In the genomic region with DNA sequence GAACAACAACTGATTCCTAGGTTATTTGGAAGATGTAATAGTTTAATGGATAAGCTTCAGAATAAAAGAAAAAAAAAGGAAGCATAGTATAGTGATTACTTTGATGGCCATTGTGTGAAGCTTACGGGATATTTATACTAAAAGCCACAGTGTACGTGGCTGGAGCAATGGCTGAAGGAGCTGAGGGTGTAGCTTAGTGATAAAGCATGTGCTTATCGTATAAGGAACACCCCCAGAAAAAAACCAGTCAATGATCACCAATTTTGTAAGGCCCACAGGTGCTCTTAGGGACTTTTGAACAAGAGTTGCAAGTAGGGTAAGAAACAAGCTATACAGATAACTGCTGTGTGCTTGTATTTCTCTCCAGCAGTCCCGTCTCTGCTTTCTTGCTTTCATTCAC, we compare ENCODE assay signal across 24 mouse cellular contexts. TPM values are rescaled to one million over a fixed set of nuclear protein-coding genes. Genes with fewer than 3 reads are reported as not detected.
A peak's percentile ranks its signal among the peaks of the same experiment; 100 is the strongest.
DNase-seq lines count a peak whose midpoint lies in the region; ATAC-seq and TF ChIP-seq lines count a peak whose summit lies in the region.
"Had no signal": no experiment of that assay in that cellular context is flagged by ENCODE, and none has a peak within 500 bp of the region (broad histone marks: within the 10 kb centered on the region; RNA-seq: fewer than 3 reads in every experiment).

No protein-coding gene starts in this region.

- 0 out of 2 replicates have a peak, but pooled peaks cover 6% of the 10 kb centered on the region for H3K4me1 ChIP-seq in liver, embryonic 11.5 days (replicated peaks; ENCODE audit: control insufficient read depth, insufficient read depth, low read length)
- peaks cover 3 to 23% of the 10 kb centered on the region in 2 experiments; a peak in 3 of 4 replicates for H3K4me1 ChIP-seq in liver, embryonic 14.5 days (replicated peaks; ENCODE audit: control insufficient read depth in 2 of 2, insufficient read depth in 2 of 2, low read length in 1 of 2)
- H3K4me1 ChIP-seq: embryonic facial prominence, embryonic 13.5 days; forebrain, embryonic 15.5 days; hindbrain, embryonic 15.5 days had no signal

- no peak for DNase-seq in liver, embryonic 11.5 days (ENCODE audit: low spot score)
- no peak for DNase-seq in liver
- peak; percentile 30 to 33 (median 30) for DNase-seq in liver, embryonic 14.5 days (ENCODE audit: low read depth in 3 of 3, low spot score in 3 of 3)
- no peak for DNase-seq in urinary bladder, adult 2 months (ENCODE audit: low spot score)
- DNase-seq in layer of hippocampus, adult 11-12 months (ENCODE audit: low spot score), result no peak
- DNase-seq: adrenal gland, postnatal 10 days; B cell, adult 2 months; cerebellum, adult 18-20 months; cerebellum, adult 9-11 months; cerebellum, postnatal 36 days; gastrocnemius, postnatal 36 days; heart, adult 11 months; heart, postnatal 36 days had no signal

- TF ChIP-seq EP300 in liver, embryonic 14.5 days (IDR thresholded peaks at IDR 0.05; ENCODE audit: low read depth), result peak; percentile 57; the same call in 1 of the 2 replicates

- H3K9ac ChIP-seq in liver, embryonic 11.5 days (ENCODE audit: low read depth, low read length), result no peak overlapping the region
- no peak overlapping the region for H3K9ac ChIP-seq in liver, embryonic 14.5 days (replicated peaks)
- H3K9ac ChIP-seq: embryonic facial prominence, embryonic 13.5 days; forebrain, embryonic 15.5 days; heart, embryonic 13.5 days; hindbrain, embryonic 15.5 days had no signal

- 74% methylated on average over 4 of the region's 4 CpGs for WGBS in liver, embryonic 11.5 days
- WGBS in liver, embryonic 14.5 days (ENCODE audit: insufficient replicate concordance), result 35% methylated on average over 4 of the region's 4 CpGs

- no peak for TF ChIP-seq CTCF in liver, embryonic 14.5 days (IDR thresholded peaks at IDR 0.05; ENCODE audit: low read depth)

- peak; percentile 75 for ATAC-seq in liver, embryonic 11.5 days (replicated peaks; ENCODE audit: low FRiP score)
- ATAC-seq in liver, embryonic 14.5 days (ENCODE audit: insufficient read depth), result peak; percentile 79
- peak; percentile 39; the same call in 1 of the 2 replicates for ATAC-seq in megakaryocyte progenitor cell, adult 5-6 weeks (replicated peaks; ENCODE audit: poor library complexity)
- ATAC-seq in monocyte, adult 5-6 weeks (replicated peaks; ENCODE audit: insufficient number of reproducible peaks, low FRiP score, low TSS enrichment, poor library complexity, severe bottlenecking), result no peak
- ATAC-seq: CD4-positive, CD25-positive, alpha-beta regulatory T cell, adult 4 months; forebrain, embryonic 15.5 days had no signal

- no peak overlapping the region for H3K4me3 ChIP-seq in liver, embryonic 11.5 days (ENCODE audit: low read depth, low read length)
- no peak overlapping the region for H3K4me3 ChIP-seq in liver, embryonic 14.5 days (ENCODE audit: insufficient read depth in 1 of 2, low read depth in 2 of 2, low read length in 2 of 2)
- H3K4me3 ChIP-seq: embryonic facial prominence, embryonic 13.5 days; forebrain, embryonic 15.5 days; heart, embryonic 13.5 days; hindbrain, embryonic 15.5 days had no signal

- H3K4me2 ChIP-seq in liver, embryonic 11.5 days, result no peak overlapping the region
- H3K4me2 ChIP-seq in liver, embryonic 14.5 days (ENCODE audit: low read depth), result no peak overlapping the region
- H3K4me2 ChIP-seq: embryonic facial prominence, embryonic 13.5 days; forebrain, embryonic 15.5 days; heart, embryonic 13.5 days; hindbrain, embryonic 15.5 days had no signal

- peaks cover 64% of the 10 kb centered on the region for H3K36me3 ChIP-seq in liver, embryonic 11.5 days (ENCODE audit: control insufficient read depth, insufficient read depth, low read length)
- H3K36me3 ChIP-seq in liver, embryonic 14.5 days (replicated peaks; ENCODE audit: control insufficient read depth, insufficient read depth, low read depth), result peaks cover 78% of the 10 kb centered on the region

- H3K27ac ChIP-seq in liver, embryonic 11.5 days (ENCODE audit: low read depth, low read length), result no peak overlapping the region
- H3K27ac ChIP-seq in liver, embryonic 14.5 days, result peak overlapping the region; percentile 29; the same call in 1 of the 2 replicates
- H3K27ac ChIP-seq: embryonic facial prominence, embryonic 13.5 days; forebrain, embryonic 15.5 days; heart, embryonic 13.5 days; hindbrain, embryonic 15.5 days had no signal

- no peaks in the 10 kb centered on the region for H3K27me3 ChIP-seq in liver, embryonic 11.5 days (replicated peaks; ENCODE audit: control insufficient read depth, insufficient read depth, low read length)
- H3K27me3 ChIP-seq in liver, embryonic 14.5 days (ENCODE audit: control insufficient read depth, insufficient read depth, low read length), result no peaks in the 10 kb centered on the region
- H3K27me3 ChIP-seq: embryonic facial prominence, embryonic 13.5 days; forebrain, embryonic 15.5 days; heart, embryonic 13.5 days; hindbrain, embryonic 15.5 days had no signal

- no peaks in the 10 kb centered on the region for H3K9me3 ChIP-seq in liver, embryonic 11.5 days (ENCODE audit: control insufficient read depth, low read length)
- H3K9me3 ChIP-seq in liver, embryonic 14.5 days (ENCODE audit: control insufficient read depth, low read length), result no peaks in the 10 kb centered on the region
- H3K9me3 ChIP-seq: embryonic facial prominence, embryonic 13.5 days; forebrain, embryonic 15.5 days; G1E; heart, embryonic 13.5 days; hindbrain, embryonic 15.5 days had no signal

RNA-seq across cellular contexts. Expression of gene Nfx1, which starts 27.2 kb away (rescaled TPM):
- polyA plus RNA-seq in liver, embryonic 11.5 days (2014; fragmentation: Nextera tagmentation; extraction: Ambion mirVana), result 89.0 and 97.5 TPM in 2 replicates
- polyA plus RNA-seq in liver, embryonic 14.5 days (2012; rRNA removed), result 16.7 and 22.1 TPM in 2 replicates
- polyA plus RNA-seq in liver, embryonic 14.5 days (2014; fragmentation: Nextera tagmentation; extraction: Ambion mirVana), result 27.1 and 27.2 TPM in 2 replicates
- total RNA-seq in megakaryocyte progenitor cell, adult 5-6 weeks (2015), result 47.5 and 51.8 TPM in 2 replicates
- total RNA-seq in megakaryocyte progenitor cell, adult 5-6 weeks (2017), result 70.5 and 71.5 TPM in 2 replicates
- total RNA-seq in monocyte, adult 5-6 weeks (2017), result 52.8 to 83.9 TPM (median 66.9 TPM) in 3 replicates
- polyA plus RNA-seq in urinary bladder, adult 2 months (2012; rRNA removed), result 60.1 and 61.1 TPM in 2 replicates

RNA-seq across cellular contexts. Expression of gene Chmp5, which starts 49.7 kb away (rescaled TPM):
- polyA plus RNA-seq in liver, embryonic 11.5 days (2014; fragmentation: Nextera tagmentation; extraction: Ambion mirVana), result 70.7 and 74.6 TPM in 2 replicates
- 12.6 and 24.5 TPM in 2 replicates for polyA plus RNA-seq in liver, embryonic 14.5 days (2012; rRNA removed)
- 42.7 and 45.1 TPM in 2 replicates for polyA plus RNA-seq in liver, embryonic 14.5 days (2014; fragmentation: Nextera tagmentation; extraction: Ambion mirVana)
- total RNA-seq in megakaryocyte progenitor cell, adult 5-6 weeks (2015), result 52.0 and 55.4 TPM in 2 replicates
- 81.4 and 87.2 TPM in 2 replicates for total RNA-seq in megakaryocyte progenitor cell, adult 5-6 weeks (2017)
- 103 to 128 TPM (median 128 TPM) in 3 replicates for total RNA-seq in monocyte, adult 5-6 weeks (2017)
- polyA plus RNA-seq in urinary bladder, adult 2 months (2012; rRNA removed), result 102 and 115 TPM in 2 replicates

RNA-seq across cellular contexts. Expression of gene Bag1, which starts 49.8 kb away (rescaled TPM):
- polyA plus RNA-seq in liver, embryonic 11.5 days (2014; fragmentation: Nextera tagmentation; extraction: Ambion mirVana), result 219 and 225 TPM in 2 replicates
- 21.6 and 59.8 TPM in 2 replicates for polyA plus RNA-seq in liver, embryonic 14.5 days (2012; rRNA removed)
- 131 and 139 TPM in 2 replicates for polyA plus RNA-seq in liver, embryonic 14.5 days (2014; fragmentation: Nextera tagmentation; extraction: Ambion mirVana)
- 163 and 167 TPM in 2 replicates for total RNA-seq in megakaryocyte progenitor cell, adult 5-6 weeks (2015)
- total RNA-seq in megakaryocyte progenitor cell, adult 5-6 weeks (2017), result 361 and 403 TPM in 2 replicates
- total RNA-seq in monocyte, adult 5-6 weeks (2017), result 241 to 264 TPM (median 246 TPM) in 3 replicates
- polyA plus RNA-seq in urinary bladder, adult 2 months (2012; rRNA removed), result 126 and 153 TPM in 2 replicates

RNA-seq across cellular contexts. Expression of gene Aqp7, which starts 50.0 kb away (rescaled TPM):
- 0.86 and 1.2 TPM in 2 replicates for polyA plus RNA-seq in liver, embryonic 11.5 days (2014; fragmentation: Nextera tagmentation; extraction: Ambion mirVana)
- polyA plus RNA-seq in liver, embryonic 14.5 days (2012; rRNA removed), result 1.1 and 1.4 TPM in 2 replicates
- polyA plus RNA-seq in liver, embryonic 14.5 days (2014; fragmentation: Nextera tagmentation; extraction: Ambion mirVana), result 0.50 and 0.59 TPM in 2 replicates
- 0.20 TPM in 1 of 2 replicates, not detected in the other for total RNA-seq in megakaryocyte progenitor cell, adult 5-6 weeks (2015)
- total RNA-seq in megakaryocyte progenitor cell, adult 5-6 weeks (2017), result not detected in 2 replicates
- total RNA-seq in monocyte, adult 5-6 weeks (2017), result not detected in 3 replicates
- 1.6 and 2.4 TPM in 2 replicates for polyA plus RNA-seq in urinary bladder, adult 2 months (2012; rRNA removed)
- total RNA-seq: G1E had no signal
- polyA plus RNA-seq: brain, embryonic 14.5 days; CD4-positive, CD25-positive, alpha-beta regulatory T cell, adult 4 months; forebrain, embryonic 11.5 days; forebrain, embryonic 15.5 days; G1E; heart, embryonic 13.5 days; hindbrain, embryonic 11.5 days; hindbrain, embryonic 15.5 days had no signal

Comparison
In these comparisons a context has a peak if more than half of its experiments do, and no peak if none do; other contexts are left out.
1. DNase-seq: peak in liver, embryonic 14.5 days (3 of 3); none in liver, embryonic 11.5 days (single experiment), liver (single experiment), urinary bladder, adult 2 months (single experiment) and layer of hippocampus, adult 11-12 months (single experiment).